Mouse (Mus musculus) embryonic stem cell, embryonic (primary cell): ENCODE results near the gene Coro2a.
"Not testable (repeated sequence)": the region's sequence is repeated elsewhere in the genome, so short reads cannot be mapped to it uniquely, and the experiment has no call there.

Experiments used
- CTCF ChIA-PET, 4 experiments: fragments of 300-600 bp in 2 of 4; fragments of 350-600 bp in 2 of 4; sonication (Branson Sonifier 250); formaldehyde crosslinking; loops; one replicate each; lab custom pipeline; 2022; ENCODE audit warnings: inconsistent platforms in 2 of 4; lab: Charles Lee
- POLR2A ChIA-PET, 4 experiments: fragments of 300-600 bp in 2 of 4; fragments of 350-600 bp in 2 of 4; sonication (Branson Sonifier 250); formaldehyde crosslinking; loops; one replicate each; lab custom pipeline; 2022; ENCODE audit warnings: antibody characterized with exemption in 4 of 4, inconsistent platforms in 1 of 4; lab: Charles Lee

The Coro2a gene

DNA sequence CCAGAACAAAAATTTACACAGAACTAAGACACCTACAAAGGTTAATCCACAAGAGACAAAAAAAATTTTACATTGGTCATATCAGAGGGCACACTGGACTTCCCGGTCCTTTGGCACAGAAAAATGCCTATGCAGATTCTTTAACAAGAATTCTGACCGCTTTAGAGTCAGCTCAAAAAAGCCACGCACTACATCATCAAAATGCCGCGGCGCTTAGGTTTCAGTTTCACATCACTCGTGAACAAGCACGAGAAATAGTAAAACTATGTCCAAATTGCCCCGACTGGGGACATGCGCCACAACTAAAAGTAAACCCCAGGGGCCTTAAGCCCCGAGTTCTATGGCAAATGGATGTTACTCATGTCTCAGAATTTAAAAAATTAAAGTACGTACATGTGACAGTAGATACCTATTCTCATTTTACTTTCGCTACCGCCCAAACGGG lies 21.2 kb downstream of the Coro2a start:
- POLR2A ChIA-PET, CTCF ChIA-PET: not testable (repeated sequence)

DNA sequence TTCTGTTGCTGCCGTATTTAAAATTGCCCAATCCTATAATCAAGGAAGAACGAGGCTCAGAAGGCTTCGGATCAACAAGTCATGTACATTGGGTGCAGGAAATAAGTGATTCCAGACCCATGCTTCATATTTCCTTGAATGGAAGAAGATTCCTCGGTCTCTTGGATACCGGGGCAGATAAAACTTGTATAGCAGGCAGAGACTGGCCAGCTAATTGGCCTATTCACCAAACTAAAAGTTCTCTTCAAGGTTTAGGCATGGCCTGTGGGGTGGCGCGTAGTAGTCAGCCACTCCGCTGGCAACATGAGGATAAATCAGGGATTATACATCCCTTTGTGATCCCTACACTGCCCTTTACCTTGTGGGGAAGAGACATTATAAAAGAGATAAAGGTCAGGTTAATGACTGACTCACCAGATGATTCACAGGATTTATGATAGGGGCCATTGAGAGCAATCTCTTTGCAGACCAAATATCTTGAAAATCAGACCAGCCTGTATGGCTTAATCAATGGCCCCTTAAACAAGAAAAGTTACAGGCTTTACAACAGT lies 23.1 kb downstream of the Coro2a start:
- POLR2A ChIA-PET, CTCF ChIA-PET: not testable (repeated sequence)

DNA sequence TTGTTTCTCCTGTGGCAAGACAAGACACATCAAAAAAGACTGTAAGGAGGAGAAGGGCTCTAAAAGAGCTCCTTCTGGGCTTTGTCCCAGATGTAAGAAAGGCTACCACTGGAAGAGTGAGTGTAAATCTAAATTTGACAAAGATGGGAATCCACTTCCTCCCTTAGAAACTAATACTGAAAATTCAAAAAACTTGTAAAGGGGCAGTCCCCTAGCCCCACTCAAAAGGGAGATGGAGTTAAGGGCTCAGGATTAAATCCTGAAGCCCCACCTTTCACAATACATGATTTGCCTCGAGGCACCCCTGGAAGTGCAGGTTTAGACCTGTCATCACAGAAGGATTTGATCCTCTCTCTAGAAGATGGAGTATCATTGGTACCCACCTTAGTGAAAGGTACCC lies 23.8 kb downstream of the Coro2a start:
- ChIA-PET CTCF (no interaction called here), POLR2A (no interaction called here)

DNA sequence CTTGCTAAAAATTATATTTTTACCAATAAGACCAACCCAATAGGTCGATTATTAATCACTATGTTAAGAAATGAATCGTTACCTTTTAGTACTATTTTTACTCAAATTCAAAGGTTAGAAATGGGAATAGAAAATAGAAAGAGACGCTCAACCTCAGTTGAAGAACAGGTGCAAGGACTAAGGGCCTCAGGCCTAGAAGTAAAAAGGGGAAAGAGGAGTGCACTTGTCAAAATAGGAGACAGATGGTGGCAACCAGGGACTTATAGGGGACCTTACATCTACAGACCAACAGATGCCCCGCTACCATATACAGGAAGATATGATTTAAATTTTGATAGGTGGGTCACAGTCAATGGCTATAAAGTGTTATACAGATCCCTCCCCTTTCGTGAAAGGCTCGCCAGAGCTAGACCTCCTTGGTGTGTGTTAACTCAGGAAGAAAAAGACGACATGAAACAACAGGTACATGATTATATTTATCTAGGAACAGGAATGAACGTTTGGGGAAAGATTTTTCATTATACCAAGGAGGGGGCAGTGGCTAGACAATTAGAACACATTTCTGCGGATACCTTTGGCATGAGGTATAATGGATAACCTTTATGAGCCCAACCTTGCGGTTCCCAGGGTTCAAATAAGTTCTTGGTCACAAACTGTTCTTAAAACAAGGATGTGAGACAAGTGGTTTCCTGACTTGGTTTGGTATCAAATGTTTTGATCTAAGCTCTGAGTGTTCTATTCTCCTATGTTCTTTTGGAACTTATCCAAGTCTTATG lies 26.3 kb downstream of the Coro2a start:
- CTCF ChIA-PET: not testable (repeated sequence)
- POLR2A ChIA-PET: interaction anchor here in 1 of 4 experiments (1.1 kb wide), 1 partner anchor 9 kb away, joined by 3 read pairs; no protein-coding TSS in a partner anchor

DNA sequence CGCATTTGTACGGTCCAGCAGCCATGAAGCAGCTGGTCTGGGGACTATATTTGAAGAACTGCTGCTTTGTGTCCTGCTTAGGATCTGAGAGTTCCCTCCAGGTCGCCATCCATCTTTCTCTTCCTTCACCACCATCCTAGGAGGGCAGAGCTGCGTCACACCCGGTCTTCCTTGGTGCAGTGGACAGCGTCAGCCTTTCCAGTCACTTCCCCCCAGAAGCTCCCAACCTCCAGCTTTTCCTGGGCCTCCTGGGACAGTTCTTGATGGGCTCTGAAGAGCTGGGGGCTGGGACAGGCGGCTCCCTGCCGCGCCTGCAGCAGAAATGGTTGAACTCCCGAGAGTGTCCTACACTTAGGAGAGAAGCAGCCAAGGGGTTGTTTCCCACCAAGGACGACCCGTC lies 27.2 kb downstream of the Coro2a start:
- ChIA-PET POLR2A (interaction anchor here in 2 of 4 experiments (0.7 to 1.1 kb wide), 2 partner anchors 10 to 21 kb away, joined by 3 to 4 read pairs; no protein-coding TSS in a partner anchor), CTCF (interaction anchor here in 1 of 4 experiments (2.3 kb wide), 1 partner anchor 67 kb away, joined by 5 read pairs; no protein-coding TSS in a partner anchor)

DNA sequence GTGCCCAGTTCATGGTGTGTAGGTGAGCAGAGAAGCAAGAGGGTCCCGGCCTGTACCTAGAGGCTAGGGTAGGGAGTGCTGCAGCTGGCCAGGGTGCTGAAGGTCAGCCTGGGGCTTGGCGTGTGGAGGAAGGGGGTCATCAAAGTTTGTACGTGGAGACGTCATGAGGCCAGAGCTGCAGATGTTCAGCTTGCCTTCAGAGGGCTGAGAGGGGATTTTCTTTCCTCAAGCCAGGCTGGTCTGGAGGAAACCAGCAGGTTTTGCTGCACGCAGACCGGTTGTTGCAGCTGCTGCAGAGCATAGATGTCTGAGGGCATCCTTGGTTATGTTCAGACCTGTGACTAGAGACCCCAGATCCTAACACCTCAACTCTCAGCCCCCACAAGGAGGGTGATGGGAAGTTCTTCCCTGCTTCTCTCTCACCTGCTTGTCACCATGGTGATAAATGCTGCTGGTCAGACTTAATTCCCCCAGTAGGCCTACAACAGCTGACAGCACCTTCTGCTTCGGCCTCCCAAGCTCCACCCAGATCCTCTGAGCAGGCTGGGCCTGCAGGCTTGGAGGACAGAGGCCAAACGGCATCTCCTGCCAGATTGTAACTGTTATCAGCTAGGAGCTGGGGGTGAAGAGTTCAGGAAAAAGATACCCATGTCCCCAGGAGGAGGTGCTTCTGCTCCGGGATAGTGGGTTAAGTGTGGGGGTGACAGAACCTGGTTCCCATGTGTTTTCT lies 27.8 kb downstream of the Coro2a start:
- CTCF ChIA-PET: interaction anchor here in 1 of 4 experiments (2.3 kb wide), 1 partner anchor 66 kb away, joined by 5 read pairs; no protein-coding TSS in a partner anchor
- POLR2A ChIA-PET: interaction anchor here in 2 of 4 experiments (0.7 to 1.1 kb wide), 2 partner anchors 11 to 20 kb away, joined by 3 to 4 read pairs; no protein-coding TSS in a partner anchor

DNA sequence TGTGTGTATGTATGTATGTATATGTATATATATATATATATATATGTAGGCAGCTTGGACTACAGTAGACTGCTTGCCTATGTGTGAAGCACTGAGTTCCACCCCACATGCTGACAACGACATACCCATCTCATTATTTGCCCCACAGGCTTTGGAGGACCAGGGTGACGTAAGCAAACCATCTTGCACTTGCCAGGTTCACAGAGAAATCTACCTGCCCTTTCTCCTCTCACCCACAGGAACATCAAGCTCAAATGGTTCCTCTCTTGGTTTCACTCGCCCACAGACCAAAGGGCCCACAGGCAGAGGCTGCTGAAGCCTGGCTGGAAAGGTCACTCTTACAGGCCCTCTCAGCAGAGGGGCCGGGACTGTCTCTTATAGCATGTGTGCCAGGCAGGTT lies 29.4 kb downstream of the Coro2a start:
- ChIA-PET POLR2A (no interaction called here), CTCF (no interaction called here)

DNA sequence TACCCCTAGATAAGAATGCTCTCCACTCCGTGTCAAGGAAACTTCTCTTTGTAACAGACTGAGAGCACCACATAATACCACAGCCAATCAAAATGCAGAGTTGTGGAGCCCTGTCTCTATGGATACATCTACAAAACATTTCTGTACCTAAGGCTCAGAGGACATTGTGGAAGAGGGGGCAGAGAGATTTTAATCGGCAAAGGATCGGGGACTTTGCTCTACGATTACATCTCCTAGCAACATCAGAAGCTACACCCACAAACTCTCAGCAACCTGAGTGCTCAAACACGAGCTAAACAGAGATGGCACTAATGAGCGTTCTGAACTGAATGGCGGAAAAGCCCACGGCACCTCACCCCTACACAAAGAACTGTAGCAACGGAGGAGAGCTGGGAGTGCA lies 30.3 kb downstream of the Coro2a start:
- POLR2A ChIA-PET: interaction anchor here in 1 of 4 experiments (0.6 kb wide), 1 partner anchor 247 kb away, joined by 3 read pairs; no protein-coding TSS in a partner anchor
- CTCF ChIA-PET: interaction anchor here in 1 of 4 experiments (0.6 kb wide), 1 partner anchor 31 kb away, joined by 4 read pairs; no protein-coding TSS in a partner anchor

DNA sequence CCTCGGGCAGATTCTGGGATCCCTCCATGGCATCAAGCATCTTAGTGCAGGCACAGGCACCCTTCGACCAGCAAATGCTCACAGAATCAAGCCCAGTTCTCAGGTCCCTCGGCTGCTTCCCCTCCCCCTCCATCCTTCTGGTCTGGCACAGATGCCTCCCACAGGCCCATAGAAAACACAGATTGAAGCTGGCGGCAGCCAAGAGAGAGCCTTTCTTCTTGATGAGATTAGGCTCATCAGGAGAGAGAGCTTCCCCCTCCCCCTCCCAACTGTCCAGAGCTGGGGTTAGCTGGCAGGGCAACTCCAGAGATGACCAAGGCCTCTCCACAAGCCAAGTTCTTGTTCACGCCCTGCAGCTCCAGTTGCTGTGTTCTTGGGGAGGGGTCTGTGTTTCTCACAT lies 32.3 kb downstream of the Coro2a start:
- CTCF ChIA-PET: interaction anchor here (0.6 to 0.7 kb wide), 4 partner anchors 25 to 933 kb away, joined by 3 to 5 read pairs (median 4); no protein-coding TSS in a partner anchor
- POLR2A ChIA-PET: interaction anchor here in 2 of 4 experiments (0.6 to 1.0 kb wide), 3 partner anchors 22 to 640 kb away, joined by 3 to 4 read pairs (median 4); no protein-coding TSS in a partner anchor

DNA sequence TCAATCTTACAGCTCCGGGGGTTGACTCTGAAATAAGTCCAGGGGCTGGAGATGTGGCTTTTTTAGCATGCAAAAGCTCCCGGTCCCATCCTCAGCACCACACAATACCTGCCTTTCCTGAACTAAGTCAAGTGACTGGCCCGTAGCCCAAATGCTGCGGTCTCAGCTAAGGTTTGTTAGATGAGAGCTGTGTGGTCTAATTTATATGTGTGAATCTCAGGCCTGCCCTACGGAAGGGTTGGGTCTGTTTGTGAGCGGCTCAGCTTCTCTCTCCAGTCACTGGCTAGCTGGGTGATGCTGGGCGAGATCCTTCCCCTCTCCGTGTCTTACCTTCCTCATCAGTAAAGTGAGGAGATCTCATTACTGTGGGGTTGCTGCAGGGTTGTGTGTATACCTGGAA lies 33.8 kb downstream of the Coro2a start:
- CTCF ChIA-PET: interaction anchor here in 1 of 4 experiments (0.6 kb wide), 1 partner anchor 20 kb away, joined by 3 read pairs; no protein-coding TSS in a partner anchor

DNA sequence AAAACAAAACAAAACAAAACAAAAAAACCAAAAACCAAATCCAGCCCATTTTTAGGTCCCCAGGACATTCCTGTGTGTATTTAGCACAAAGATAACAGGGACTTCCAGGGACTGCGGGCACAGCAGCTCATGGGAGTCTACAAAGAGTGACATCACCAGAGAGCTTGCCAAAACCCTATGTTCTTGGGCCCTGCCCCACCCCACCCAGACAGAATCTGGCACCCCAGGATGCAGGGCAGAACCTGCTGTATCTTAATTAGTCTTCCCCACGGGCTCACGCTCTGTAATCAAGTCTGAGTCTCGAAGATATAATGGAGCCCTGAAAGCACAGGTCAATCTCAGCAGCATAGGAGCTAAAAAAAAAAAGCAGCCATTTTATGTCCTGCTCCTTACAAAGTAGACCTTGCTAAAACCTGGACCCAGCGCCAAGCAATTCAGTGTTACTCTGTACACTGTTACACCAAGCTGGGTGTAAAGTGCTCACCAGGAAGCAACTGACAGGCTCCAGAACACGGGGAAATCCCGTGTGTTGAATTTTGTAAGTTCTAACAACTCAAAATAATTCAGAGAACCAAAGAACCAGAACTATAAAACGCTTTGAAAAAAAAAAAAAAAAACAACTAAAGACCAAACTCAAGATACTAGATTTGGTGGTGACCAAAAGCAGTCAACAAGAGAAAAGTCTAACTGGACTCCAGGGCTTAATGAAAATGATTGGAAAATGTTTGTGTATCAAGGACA lies 34.9 kb downstream of the Coro2a start:
- ChIA-PET POLR2A (no interaction called here), CTCF (interaction anchor here in 1 of 4 experiments (0.6 kb wide), 1 partner anchor 22 kb away, joined by 3 read pairs; no protein-coding TSS in a partner anchor)

More for the DNA sequence above, 33.8 kb downstream of the Coro2a start:
- POLR2A ChIA-PET: no interaction called here

DNA sequence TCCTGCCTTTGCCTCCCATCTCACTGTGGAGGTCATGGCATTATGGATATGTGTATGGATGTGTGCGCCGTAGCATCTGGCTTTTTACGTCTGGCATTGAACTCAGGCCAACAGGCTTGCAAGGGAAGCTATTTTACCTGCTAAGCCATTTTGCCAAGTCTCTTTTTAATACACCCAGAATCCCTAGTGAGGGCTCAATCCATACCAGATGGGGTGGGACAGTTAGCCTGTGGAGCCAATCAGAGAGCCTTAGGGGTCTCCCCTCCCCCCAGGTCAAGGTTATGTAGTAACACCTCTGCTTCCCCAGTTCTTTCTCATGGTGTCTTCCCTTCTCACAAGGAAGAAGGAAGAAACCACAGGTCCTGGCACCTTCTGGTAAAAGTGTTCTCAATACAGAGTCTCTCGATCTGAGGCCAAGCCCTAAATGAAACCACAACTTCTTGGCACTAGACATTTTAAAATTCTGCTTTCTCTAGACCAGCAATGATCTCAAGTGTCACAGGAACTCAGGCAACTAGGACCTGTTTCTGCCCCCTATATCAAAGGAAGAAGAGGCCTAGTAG lies 36.5 kb downstream of the Coro2a start:
- CTCF ChIA-PET: no interaction called here
- POLR2A ChIA-PET: no interaction called here

DNA sequence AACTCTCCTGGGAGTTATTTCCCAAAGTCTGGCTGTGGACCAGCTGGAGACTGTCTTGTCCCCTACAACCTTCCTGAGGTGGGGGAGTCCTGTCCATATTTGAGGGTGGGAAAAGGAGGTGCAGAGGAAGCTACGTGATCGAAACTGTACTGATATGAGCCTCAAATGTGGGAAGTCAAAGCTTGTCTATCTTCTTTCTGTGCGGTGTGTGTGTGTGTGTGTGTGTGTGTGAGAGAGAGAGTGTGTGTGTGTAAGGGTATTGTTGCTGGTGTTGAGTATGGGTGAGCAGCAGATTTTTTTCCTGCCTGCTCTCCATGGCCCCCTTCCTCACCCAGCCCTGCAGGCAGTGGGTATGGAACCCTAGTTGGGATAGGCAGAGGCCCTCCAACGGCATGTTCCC lies 37.8 kb downstream of the Coro2a start:
- ChIA-PET CTCF (interaction anchor here in 1 of 4 experiments (1.1 kb wide), 1 partner anchor 56 kb away, joined by 3 read pairs; no protein-coding TSS in a partner anchor), POLR2A (interaction anchor here in 1 of 4 experiments (0.6 to 0.7 kb wide), 2 partner anchors 25 to 80 kb away, joined by 3 read pairs; no protein-coding TSS in a partner anchor)

DNA sequence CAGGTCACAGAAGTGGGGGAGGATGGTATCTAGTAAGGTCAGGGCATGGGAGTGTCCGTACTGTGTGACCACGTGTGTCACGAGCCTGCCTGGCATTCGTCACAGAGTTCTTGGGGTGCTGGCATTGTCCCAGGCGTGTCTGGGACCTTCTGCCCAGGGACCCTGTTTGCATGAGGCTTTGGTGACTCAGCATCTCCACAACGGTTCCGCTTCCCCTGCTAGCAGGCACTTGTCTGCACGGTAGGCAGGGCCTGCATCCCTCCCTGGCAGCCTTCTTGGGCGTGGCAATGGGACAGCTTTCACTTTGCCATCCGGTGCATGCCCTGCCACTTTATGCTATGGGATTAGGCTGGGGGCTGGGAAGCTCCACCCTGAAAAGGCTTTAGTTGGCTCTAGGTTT lies 38.2 kb downstream of the Coro2a start:
- CTCF ChIA-PET: interaction anchor here in 1 of 4 experiments (1.1 kb wide), 1 partner anchor 56 kb away, joined by 3 read pairs; no protein-coding TSS in a partner anchor
- POLR2A ChIA-PET: interaction anchor here in 2 of 4 experiments (0.7 to 0.9 kb wide), 2 partner anchors 10 to 26 kb away, joined by 3 read pairs; no protein-coding TSS in a partner anchor

DNA sequence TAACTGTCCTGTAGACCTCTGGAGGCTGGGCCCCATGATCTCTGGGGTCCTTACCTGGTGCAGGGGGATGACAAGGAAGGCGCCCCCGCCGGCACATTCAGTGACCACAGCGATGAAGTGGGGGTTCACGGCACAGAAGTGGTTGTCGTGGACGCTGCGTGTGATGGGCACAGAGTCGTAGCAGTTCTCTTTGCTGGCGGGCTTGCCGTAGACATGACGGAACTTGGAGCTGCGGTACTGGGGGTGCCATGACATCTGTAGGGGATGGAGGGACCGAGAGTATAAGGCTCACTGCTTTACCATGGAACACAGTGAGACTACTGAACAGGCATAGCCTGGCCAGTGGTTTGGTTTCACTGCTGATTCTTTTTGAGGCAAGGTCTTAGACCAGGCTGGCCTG lies 39.2 kb downstream of the Coro2a start:
- POLR2A ChIA-PET: interaction anchor here in 1 of 4 experiments (0.9 kb wide), 1 partner anchor 9 kb away, joined by 3 read pairs; no protein-coding TSS in a partner anchor

DNA sequence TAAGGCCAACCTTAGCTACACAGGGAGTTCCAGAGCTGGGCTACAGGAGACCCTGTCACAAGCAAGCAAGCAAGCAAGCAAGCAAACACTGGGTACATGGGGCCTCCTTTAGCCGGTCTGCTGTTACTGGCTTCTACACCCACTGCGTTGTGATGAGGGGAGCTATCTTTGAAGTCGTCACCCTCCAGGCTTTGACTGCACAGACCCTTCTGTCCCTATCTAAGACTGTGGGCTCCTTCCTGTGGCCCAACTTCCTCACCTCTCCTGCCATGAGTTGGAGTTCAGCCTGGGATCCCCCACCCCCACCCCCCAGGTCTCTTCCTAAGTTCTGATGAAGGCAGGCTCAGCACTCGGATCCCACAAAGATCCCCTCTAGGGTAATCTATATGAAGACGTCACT lies 40.0 kb downstream of the Coro2a start:
- ChIA-PET CTCF (interaction anchor here in 2 of 4 experiments (0.6 kb wide), 2 partner anchors 18 to 39 kb away, joined by 3 read pairs; no protein-coding TSS in a partner anchor), POLR2A (no interaction called here)

More for the DNA sequence above, 39.2 kb downstream of the Coro2a start:
- CTCF ChIA-PET: interaction anchor here in 3 of 4 experiments (0.6 to 0.8 kb wide), 3 partner anchors 19 to 49 kb away, joined by 3 to 5 read pairs (median 3); no protein-coding TSS in a partner anchor

DNA sequence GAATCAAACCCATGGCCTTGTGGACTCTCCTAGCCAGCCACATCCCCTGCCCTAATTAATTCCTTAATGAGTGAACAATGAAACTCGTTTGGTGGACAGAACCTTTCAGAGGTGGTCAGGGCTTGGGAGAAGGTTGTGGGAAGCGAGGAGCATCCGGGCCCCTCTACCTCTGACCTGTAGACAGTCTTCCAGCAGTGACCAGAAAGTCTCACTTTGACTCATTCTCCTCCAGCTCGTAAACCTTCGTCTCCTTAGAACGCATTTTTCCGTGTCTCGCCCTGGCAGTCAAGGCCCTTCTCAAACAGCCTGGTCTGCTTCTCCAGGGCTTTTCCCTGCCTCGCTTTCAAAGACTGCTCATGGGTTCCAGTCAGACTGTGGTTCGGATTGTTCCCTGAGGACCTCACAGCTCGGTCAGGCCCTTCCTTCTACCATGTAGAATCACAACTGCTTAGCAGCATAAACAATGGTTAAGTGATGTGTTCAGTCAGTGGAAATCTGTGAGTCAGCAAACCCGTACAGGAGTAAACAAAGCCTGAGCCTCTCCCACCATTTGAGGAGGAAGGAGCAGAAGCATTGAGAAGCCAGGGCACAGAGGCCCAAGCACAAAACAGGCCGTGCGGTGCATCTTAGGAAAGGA lies 41.8 kb downstream of the Coro2a start:
- POLR2A ChIA-PET: no interaction called here
- CTCF ChIA-PET: no interaction called here
